Mouse (Mus musculus) MEL (cell line): Measurements from ENCODE around the gene Znhit6. TPM values are rescaled to one million over a fixed set of nuclear protein-coding genes. Genes with fewer than 3 reads are reported as not detected.

Experiments
- DNase-seq: peaks from one replicate; pipeline ENCODE4 v3.0.0; 2011; ENCODE audit warnings: low read depth, low spot score
- H3K27ac ChIP-seq: 2 replicates; pipeline ENCODE4 v1.5.1; 2012; ENCODE audit warnings: low read depth, mild to moderate bottlenecking, control low read depth, low read length, moderate library complexity; ENCODE audit not compliant: control insufficient read depth
- H3K27me3 ChIP-seq, 2 experiments: fragments of 150-350 bp in 1 of 2; sonication (generic) in 1 of 2; 2 replicates each; pipeline ENCODE4 v1.6.1; 2012; ENCODE audit warnings: low read length in 2 of 2, mild to moderate bottlenecking in 2 of 2, improper control_type of control experiment in 1 of 2, moderate library complexity in 1 of 2; ENCODE audit not compliant: insufficient read depth in 2 of 2, control insufficient read depth in 1 of 2
- H3K36me3 ChIP-seq, 2 experiments: 2 replicates each; pipeline ENCODE4 v1.6.1; 2012 to 2014; ENCODE audit warnings: low read length in 2 of 2, improper control_type of control experiment in 1 of 2, inconsistent platforms in 1 of 2, mild to moderate bottlenecking in 1 of 2; ENCODE audit not compliant: insufficient read depth in 2 of 2, control insufficient read depth in 1 of 2
- H3K4me1 ChIP-seq, 2 experiments: fragments of 150-350 bp in 1 of 2; sonication (generic) in 1 of 2; 2 replicates each; pipeline ENCODE4 v1.6.1; 2012; ENCODE audit warnings: low read length in 2 of 2, improper control_type of control experiment in 1 of 2, mild to moderate bottlenecking in 1 of 2; ENCODE audit not compliant: insufficient read depth in 2 of 2, control insufficient read depth in 1 of 2
- H3K4me3 ChIP-seq, 2 experiments: fragments of 150-350 bp in 1 of 2; sonication (generic) in 1 of 2; 2 replicates each; pipeline ENCODE4 v1.5.1; 2012; ENCODE audit warnings: low read depth in 2 of 2, low read length in 2 of 2, mild to moderate bottlenecking in 2 of 2, moderate library complexity in 2 of 2, control low read depth in 1 of 2, improper control_type of control experiment in 1 of 2; ENCODE audit not compliant: control insufficient read depth in 1 of 2, insufficient read depth in 1 of 2
- H3K79me2 ChIP-seq: 2 replicates; pipeline ENCODE4 v1.6.1; 2012; ENCODE audit warnings: mild to moderate bottlenecking, low read length, moderate library complexity; ENCODE audit not compliant: control insufficient read depth, poor library complexity, insufficient read depth
- H3K9ac ChIP-seq: 2 replicates; pipeline ENCODE4 v1.6.1; 2012; ENCODE audit warnings: low read depth, mild to moderate bottlenecking, control low read depth, low read length, moderate library complexity; ENCODE audit not compliant: control insufficient read depth, poor library complexity, severe bottlenecking
- H3K9me3 ChIP-seq: fragments of 150-350 bp; sonication (generic); replicated peaks from 2 replicates; pipeline ENCODE4 v1.6.1; 2012; ENCODE audit warnings: mild to moderate bottlenecking, low read length, improper control_type of control experiment, moderate library complexity; ENCODE audit not compliant: insufficient read depth
- BHLHE40 ChIP-seq: IDR thresholded peaks from 2 replicates; pipeline ENCODE4 v1.6.1; 2012; ENCODE audit warnings: low read depth, mild to moderate bottlenecking, inconsistent platforms, low read length, improper control_type of control experiment, borderline replicate concordance
- CHD1 ChIP-seq: IDR thresholded peaks from 2 replicates; pipeline ENCODE4 v1.6.1; 2012; ENCODE audit warnings: low read depth, mild to moderate bottlenecking, inconsistent platforms, low read length, improper control_type of control experiment
- CHD2 ChIP-seq: IDR thresholded peaks from 2 replicates; pipeline ENCODE4 v1.6.1; 2011; ENCODE audit warnings: low read length, improper control_type of control experiment
- CTCF ChIP-seq, 3 experiments: IDR thresholded peaks in 2 of 3; conservative IDR thresholded peaks in 1 of 3; 2 replicates each; pipeline ENCODE4 v1.5.1; 2011 to 2012; ENCODE audit warnings: low read length in 3 of 3, low read depth in 2 of 3, mild to moderate bottlenecking in 2 of 3, improper control_type of control experiment in 1 of 3, inconsistent platforms in 1 of 3, mixed read lengths in 1 of 3, moderate library complexity in 1 of 3; ENCODE audit not compliant: control insufficient read depth in 1 of 3, insufficient read depth in 1 of 3, poor library complexity in 1 of 3, severe bottlenecking in 1 of 3
- E2F4 ChIP-seq: IDR thresholded peaks from 2 replicates; pipeline ENCODE4 v1.6.1; 2011; ENCODE audit warnings: low read depth, low read length, improper control_type of control experiment, borderline replicate concordance
- ELF1 ChIP-seq: IDR thresholded peaks from 2 replicates; pipeline ENCODE4 v1.6.1; 2014; ENCODE audit warnings: low read depth, mild to moderate bottlenecking, inconsistent platforms, low read length, improper control_type of control experiment, moderate library complexity
- EP300 ChIP-seq, 2 experiments: IDR thresholded peaks; 2 replicates each; pipeline ENCODE4 v1.6.1; 2011; ENCODE audit warnings: improper control_type of control experiment in 2 of 2, low read length in 2 of 2, low read depth in 1 of 2, mild to moderate bottlenecking in 1 of 2
- ETS1 ChIP-seq: IDR thresholded peaks from 2 replicates; pipeline ENCODE4 v1.6.1; 2012; ENCODE audit warnings: low read depth, mild to moderate bottlenecking, inconsistent platforms, low read length, improper control_type of control experiment, moderate library complexity
- GABPA ChIP-seq: IDR thresholded peaks from 2 replicates; pipeline ENCODE4 v1.6.1; 2012; ENCODE audit warnings: low read depth, mild to moderate bottlenecking, inconsistent platforms, low read length, improper control_type of control experiment, moderate library complexity
- MAX ChIP-seq: IDR thresholded peaks from 2 replicates; pipeline ENCODE4 v1.6.1; 2011; ENCODE audit warnings: low read length, improper control_type of control experiment
- MAZ ChIP-seq: IDR thresholded peaks from 2 replicates; pipeline ENCODE4 v1.6.1; 2012; ENCODE audit warnings: low read depth, mild to moderate bottlenecking, inconsistent platforms, low read length, improper control_type of control experiment
- MXI1 ChIP-seq: IDR thresholded peaks from 2 replicates; pipeline ENCODE4 v1.6.1; 2011; ENCODE audit warnings: mild to moderate bottlenecking, low read depth, low read length, improper control_type of control experiment
- MYB ChIP-seq: IDR thresholded peaks from 2 replicates; pipeline ENCODE4 v1.6.1; 2011; ENCODE audit warnings: mild to moderate bottlenecking, low read depth, low read length, improper control_type of control experiment
- MYC ChIP-seq: IDR thresholded peaks from 2 replicates; pipeline ENCODE4 v1.6.1; 2011; ENCODE audit warnings: low read depth, mild to moderate bottlenecking, low read length, improper control_type of control experiment, moderate library complexity
- NELFE ChIP-seq: IDR thresholded peaks from 2 replicates; pipeline ENCODE4 v1.6.1; 2011; ENCODE audit warnings: low read depth, low read length, improper control_type of control experiment
- NRF1 ChIP-seq: IDR thresholded peaks from 2 replicates; pipeline ENCODE4 v1.6.1; 2014; ENCODE audit warnings: low read depth, mild to moderate bottlenecking, inconsistent platforms, low read length, improper control_type of control experiment, moderate library complexity; ENCODE audit not compliant: poor library complexity, insufficient read depth, severe bottlenecking
- POLR2A ChIP-seq, 2 experiments: IDR thresholded peaks; 2 replicates each; pipeline ENCODE4 v1.6.1; 2011 to 2012; ENCODE audit warnings: low read length in 2 of 2, mild to moderate bottlenecking in 2 of 2, control low read depth in 1 of 2, improper control_type of control experiment in 1 of 2, low read depth in 1 of 2, moderate library complexity in 1 of 2; ENCODE audit not compliant: control insufficient read depth in 1 of 2, insufficient read depth in 1 of 2, poor library complexity in 1 of 2
- POLR2AphosphoS2 ChIP-seq: IDR thresholded peaks from 2 replicates; pipeline ENCODE4 v1.6.1; 2011; ENCODE audit warnings: low read length, improper control_type of control experiment
- RAD21 ChIP-seq: IDR thresholded peaks from 2 replicates; pipeline ENCODE4 v1.6.1; 2011; ENCODE audit warnings: mild to moderate bottlenecking, low read depth, low read length, improper control_type of control experiment
- SMC3 ChIP-seq: IDR thresholded peaks from 2 replicates; pipeline ENCODE4 v1.6.1; 2011; ENCODE audit warnings: low read depth, low read length, improper control_type of control experiment
- UBTF ChIP-seq: IDR thresholded peaks from 2 replicates; pipeline ENCODE4 v1.6.1; 2012; ENCODE audit warnings: low read depth, mild to moderate bottlenecking, inconsistent platforms, low read length, improper control_type of control experiment, moderate library complexity, borderline replicate concordance; ENCODE audit not compliant: insufficient read depth
- USF1 ChIP-seq: IDR thresholded peaks from 2 replicates; pipeline ENCODE4 v1.6.1; 2014; ENCODE audit warnings: low read depth, mild to moderate bottlenecking, inconsistent platforms, low read length, improper control_type of control experiment, moderate library complexity
- USF2 ChIP-seq, 2 experiments: IDR thresholded peaks; 2 replicates each; pipeline ENCODE4 v1.6.1; 2011 to 2012; ENCODE audit warnings: improper control_type of control experiment in 2 of 2, low read length in 2 of 2, borderline replicate concordance in 1 of 2, inconsistent platforms in 1 of 2, low read depth in 1 of 2, mild to moderate bottlenecking in 1 of 2; ENCODE audit not compliant: insufficient read depth in 1 of 2
- ZKSCAN1 ChIP-seq: IDR thresholded peaks from 2 replicates; pipeline ENCODE4 v1.6.1; 2012; ENCODE audit warnings: low read depth, mild to moderate bottlenecking, inconsistent platforms, low read length, improper control_type of control experiment, moderate library complexity
- ZNF384 ChIP-seq: IDR thresholded peaks from 2 replicates; pipeline ENCODE4 v1.6.1; 2012; ENCODE audit warnings: low read depth, mild to moderate bottlenecking, inconsistent platforms, low read length, improper control_type of control experiment
- polyA plus RNA-seq, 2 experiments: library from polyadenylated mRNA; stranded (reverse) in 1 of 2; unstranded in 1 of 2; fragments of >175 nt in 1 of 2; fragments of >200 nt in 1 of 2; gene quantifications; 2 replicates each; pipeline versions ENCODE4 v1.2.1 to v1.2.4; 2012; ENCODE audit warnings: low replicate concordance in 2 of 2, low read depth in 1 of 2; ENCODE audit not compliant: insufficient read length in 2 of 2, insufficient read depth in 1 of 2, missing spikeins in 1 of 2
- total RNA-seq: library from RNA; depleted of rRNA; stranded (reverse); fragments of 300-350 nt; gene quantifications from 2 replicates; pipeline ENCODE4 v1.2.3, GENCODE M21; 2012

Gene Znhit6
- total and polyA plus RNA-seq, 3 experiments: 35.2 to 337 (median 61.4) TPM

DNA sequence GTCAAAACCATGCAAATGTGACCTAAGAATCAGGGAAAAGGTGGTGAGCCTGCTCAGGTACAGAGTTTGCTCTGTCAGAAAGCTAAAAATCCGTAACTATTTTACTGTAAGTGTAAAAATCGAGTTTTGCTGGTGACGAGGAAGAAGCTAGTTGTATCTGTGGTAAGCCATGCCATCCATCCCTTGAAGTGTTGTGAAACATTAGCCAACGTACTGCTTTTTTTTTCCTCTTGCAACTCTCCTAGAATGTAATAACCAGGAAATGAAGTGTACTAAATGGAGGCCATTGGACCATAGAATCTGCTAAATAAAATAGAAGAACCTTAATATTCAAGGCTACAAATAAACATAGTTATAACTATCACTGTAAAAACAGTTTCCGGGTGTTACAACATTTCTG is 32.3 kb downstream of the Znhit6 start:
- H3K9me3 ChIP-seq: no peaks in the 10 kb centered on the region
- H3K27me3 ChIP-seq: no peaks in the 10 kb centered on the region; a peak in 1 of 4 replicates
- no peak overlapping the region for H3K4me3 ChIP-seq
- peaks cover 0 to 2% of the 10 kb centered on the region in 2 experiments; a peak in 1 of 4 replicates for H3K4me1 ChIP-seq
- no peak for DNase-seq
- H3K36me3 ChIP-seq: no peaks in the 10 kb centered on the region; a peak in 3 of 4 replicates
- H3K27ac ChIP-seq: no peak overlapping the region
- H3K79me2 ChIP-seq: no peaks in the 10 kb centered on the region
- TF ChIP-seq EP300 (IDR thresholded peaks at IDR 0.05; ENCODE audit: low read depth in 1 of 2, low read length in 2 of 2) (no peak), POLR2A (IDR thresholded peaks at IDR 0.05; ENCODE audit: control insufficient read depth in 1 of 2, insufficient read depth in 1 of 2, low read depth in 1 of 2, low read length in 2 of 2, poor library complexity in 1 of 2) (no peak), CHD1 (no peak), SMC3 (no peak), MAZ (no peak), UBTF (no peak), ELF1 (no peak), MXI1 (no peak), ZKSCAN1 (no peak), NRF1 (no peak), MAX (no peak), ETS1 (no peak), GABPA (no peak), ZNF384 (no peak), NELFE (no peak), POLR2AphosphoS2 (no peak), USF1 (no peak)
- no peak overlapping the region for H3K9ac ChIP-seq

DNA sequence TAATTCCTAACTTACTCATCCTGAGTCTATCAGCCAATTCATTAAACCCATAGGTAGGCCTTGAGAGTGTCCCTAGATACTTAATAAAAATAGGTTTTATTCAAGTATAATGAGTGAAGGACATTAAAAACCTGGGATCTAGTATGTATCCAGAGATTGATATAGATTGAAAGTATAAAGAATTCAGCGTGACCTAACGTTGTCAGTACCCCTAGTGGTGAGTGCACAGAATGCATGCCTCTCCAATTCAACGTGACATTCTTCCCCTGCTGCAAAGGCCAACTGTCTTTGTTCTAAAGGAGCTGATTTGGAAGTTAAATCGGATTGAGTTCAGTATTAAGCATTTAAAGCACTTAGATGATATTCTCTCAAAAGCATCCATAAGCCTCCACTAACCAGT is 36.7 kb downstream of the Znhit6 start:
- no peaks in the 10 kb centered on the region; a peak in 1 of 4 replicates for H3K27me3 ChIP-seq
- peaks cover 0 to 2% of the 10 kb centered on the region in 2 experiments; a peak in 1 of 4 replicates for H3K4me1 ChIP-seq
- H3K9me3 ChIP-seq: no peaks in the 10 kb centered on the region
- TF ChIP-seq BHLHE40: no peak
- no peak for TF ChIP-seq CHD2
- TF ChIP-seq USF2 (IDR thresholded peaks at IDR 0.05; ENCODE audit: borderline replicate concordance in 1 of 2, insufficient read depth in 1 of 2, low read depth in 1 of 2, low read length in 2 of 2): no peak
- no peak for TF ChIP-seq MAX
- 0 out of 2 replicates have a peak, but pooled peaks have one; percentile 31 for TF ChIP-seq MYC
- TF ChIP-seq E2F4: no peak
- no peak for TF ChIP-seq CHD1
- TF ChIP-seq CTCF (IDR thresholded peaks at IDR 0.05 in 2 of 3, conservative IDR thresholded peaks at IDR 0.05 in 1 of 3; ENCODE audit: control insufficient read depth in 1 of 3, insufficient read depth in 1 of 3, low read depth in 2 of 3, low read length in 3 of 3, poor library complexity in 1 of 3, severe bottlenecking in 1 of 3): peak; percentile 48 to 81 (median 62)
- TF ChIP-seq MYB: no peak
- peak; percentile 9 for TF ChIP-seq RAD21
- TF ChIP-seq ZNF384: no peak
- TF ChIP-seq SMC3: peak; percentile 31; the same call in 1 of the 2 replicates
- no peak for TF ChIP-seq USF1
- no peak overlapping the region for H3K4me3 ChIP-seq
- H3K9ac ChIP-seq: no peak overlapping the region
- H3K36me3 ChIP-seq: no peaks in the 10 kb centered on the region
- no peak overlapping the region for H3K27ac ChIP-seq
- peak; percentile 59 for DNase-seq
- H3K79me2 ChIP-seq: no peaks in the 10 kb centered on the region
